Mouse (Mus musculus) intestine, postnatal 0 days (tissue): ENCODE results near the gene Hs2st1. TPM values are rescaled to one million over a fixed set of nuclear protein-coding genes. Genes with fewer than 3 reads are reported as not detected.
A peak's percentile ranks its signal among the peaks of the same experiment; 100 is the strongest.

Experiments
- ATAC-seq: fragments of 200-750 bp; cut with Nextera tagmentation; 2 replicates; pipeline ENCODE4 v1.8.0; 2017; ENCODE audit warnings: mild to moderate bottlenecking, moderate TSS enrichment, moderate library complexity
- H3K27ac ChIP-seq: fragments of 300-500 bp; sonication (generic); 2 replicates; pipeline ENCODE4 v1.5.1; 2014; ENCODE audit warnings: mild to moderate bottlenecking, low read depth, low read length, moderate library complexity
- H3K27me3 ChIP-seq: fragments of 300-500 bp; sonication (generic); replicated peaks from 2 replicates; pipeline ENCODE4 v1.6.1; 2014; ENCODE audit warnings: low read length, mixed read lengths; ENCODE audit not compliant: control insufficient read depth, insufficient read depth
- H3K36me3 ChIP-seq: fragments of 300-500 bp; sonication (generic); 2 replicates; pipeline ENCODE4 v1.6.1; 2014; ENCODE audit warnings: mild to moderate bottlenecking, moderate library complexity; ENCODE audit not compliant: control insufficient read depth, insufficient read depth
- H3K4me1 ChIP-seq: fragments of 300-500 bp; sonication (generic); replicated peaks from 2 replicates; pipeline ENCODE4 v1.6.1; 2014; ENCODE audit warnings: antibody characterized with exemption, low read length, mixed read lengths; ENCODE audit not compliant: control insufficient read depth, insufficient read depth
- H3K4me2 ChIP-seq: fragments of 300-500 bp; sonication (generic); replicated peaks from 2 replicates; pipeline ENCODE4 v1.6.1; 2014; ENCODE audit warnings: low read depth, mild to moderate bottlenecking, moderate library complexity
- H3K4me3 ChIP-seq: fragments of 300-500 bp; sonication (generic); 2 replicates; pipeline ENCODE4 v1.5.1; 2014; ENCODE audit warnings: low read depth, low read length
- H3K9ac ChIP-seq: fragments of 300-500 bp; sonication (generic); 2 replicates; pipeline ENCODE4 v1.6.1; 2014; ENCODE audit warnings: mild to moderate bottlenecking, low read depth, low read length
- H3K9me3 ChIP-seq: fragments of 300-500 bp; sonication (generic); 2 replicates; pipeline ENCODE4 v1.6.1; 2016; ENCODE audit warnings: mixed run types; ENCODE audit not compliant: control insufficient read depth
- CTCF ChIP-seq: sonication (generic); IDR thresholded peaks from 2 replicates; pipeline ENCODE4 v1.5.1; 2016; ENCODE audit warnings: low read depth, mild to moderate bottlenecking, control low read depth, antibody characterized with exemption, moderate library complexity
- WGBS: fragments of 180-500 bp; shearing (Covaris S2); extraction: QIAGEN DNeasy Blood & Tissue Kit; methylation state at CpG from one replicate; pipeline ENCODE4 v1.1.7; 2014; 5-methylcytosine and 5-hydroxymethylcytosine counted together
- polyA plus RNA-seq: library from polyadenylated mRNA; unstranded; fragments of >200 nt; fragmentation: Nextera tagmentation; extraction: Ambion mirVana; gene quantifications from 2 replicates; pipeline ENCODE4 v1.2.1, GENCODE M21; 2015

The Hs2st1 gene
- polyA plus RNA-seq, 1 experiment from 2014 or later, result 6.1 TPM

DNA sequence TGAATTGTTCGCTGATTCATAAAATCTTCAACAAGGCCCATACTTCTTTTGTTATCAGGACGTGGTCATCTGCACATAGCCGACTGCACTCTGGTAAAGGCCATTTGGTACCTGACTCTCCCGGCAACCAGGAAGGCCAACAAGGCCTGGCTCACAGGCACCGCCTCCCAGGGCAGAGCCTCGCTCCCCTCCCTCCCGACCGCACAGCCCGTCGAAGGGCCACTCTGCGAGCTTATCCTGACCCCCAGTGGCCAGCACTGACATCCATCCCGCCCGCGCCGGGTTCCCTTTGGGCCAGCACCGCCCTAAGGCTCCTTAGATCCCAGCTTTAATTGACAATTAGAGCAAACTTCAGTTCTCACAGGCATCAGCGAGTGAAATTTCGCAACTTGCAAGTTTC, 189.1 kb downstream of the Hs2st1 start:
- peak; percentile 95 for TF ChIP-seq CTCF
- peak; percentile 92 for ATAC-seq
- Histone ChIP-seq H3K4me3 (peak overlapping the region; percentile 27), H3K9ac (no peak overlapping the region), H3K27me3 (no peaks in the 10 kb centered on the region), H3K4me1 (peaks cover 3% of the 10 kb centered on the region; the same call in 1 of the 2 replicates), H3K4me2 (peak overlapping the region; percentile 63), H3K9me3 (no peaks in the 10 kb centered on the region), H3K27ac (no peak overlapping the region), H3K36me3 (no peaks in the 10 kb centered on the region)
- WGBS, result 2% methylated on average over 18 of the region's 18 CpGs

DNA sequence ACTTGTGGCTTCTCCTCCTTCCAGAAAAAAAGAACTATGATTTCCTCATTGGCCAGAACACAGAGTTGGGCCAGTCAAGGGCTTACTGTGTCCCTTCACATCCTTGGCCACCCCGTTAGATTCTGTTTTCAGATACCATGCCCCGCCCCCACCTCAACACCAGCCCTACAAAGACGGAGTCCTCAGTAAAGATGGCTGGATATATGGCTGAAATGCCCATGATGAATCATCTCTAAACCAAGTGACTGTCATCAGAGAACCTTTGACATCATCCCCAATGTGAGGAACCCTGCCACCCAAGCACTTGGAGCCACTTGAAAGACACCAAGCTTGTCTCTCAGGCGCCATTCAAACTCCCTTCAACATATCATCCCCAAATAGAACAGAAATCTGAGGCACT, 190.2 kb downstream of the Hs2st1 start:
- no peak overlapping the region for H3K4me2 ChIP-seq
- H3K27ac ChIP-seq, result no peak overlapping the region; the same call in 1 of the 2 replicates
- no peak for ATAC-seq
- no peaks in the 10 kb centered on the region for H3K36me3 ChIP-seq
- WGBS, result 91% methylated on average over 4 of the region's 4 CpGs
- TF ChIP-seq CTCF, result no peak
- H3K27me3 ChIP-seq, result no peaks in the 10 kb centered on the region
- H3K4me1 ChIP-seq, result peaks cover 3% of the 10 kb centered on the region; the same call in 1 of the 2 replicates
- H3K9ac ChIP-seq, result no peak overlapping the region
- no peaks in the 10 kb centered on the region for H3K9me3 ChIP-seq
- no peak overlapping the region for H3K4me3 ChIP-seq

Other genes starting within 250 kb of the Hs2st1 start
- gene Selenof, start 123 bp upstream of the Hs2st1 start, polyA plus RNA-seq, result 504 and 571 TPM in 2 replicates
- 158 and 161 TPM in 2 replicates for gene Sh3glb1, start 150.2 kb upstream of the Hs2st1 start, polyA plus RNA-seq
- gene Clca3a1, start 190.8 kb upstream of the Hs2st1 start, polyA plus RNA-seq, result 3.9 and 4.0 TPM in 2 replicates
- gene Clca3a2, start 249.3 kb upstream of the Hs2st1 start, polyA plus RNA-seq, result 0.08 and 0.25 TPM in 2 replicates